Mouse (Mus musculus) stomach, embryonic 14.5 days (tissue): ENCODE measurements around the gene Manf. TPM values are rescaled to one million over a fixed set of nuclear protein-coding genes. Genes with fewer than 3 reads are reported as not detected.

ENCODE experiments used
- ATAC-seq: fragments of 200-750 bp; cut with Nextera tagmentation; 2 replicates; pipeline ENCODE4 v1.8.0; 2017; ENCODE audit warnings: low read depth, moderate TSS enrichment; ENCODE audit not compliant: insufficient number of reproducible peaks, insufficient read depth, low FRiP score
- H3K27ac ChIP-seq: fragments of 300-500 bp; sonication (generic); 2 replicates; pipeline ENCODE4 v1.5.1; 2014; ENCODE audit warnings: mild to moderate bottlenecking, low read length, moderate library complexity, mixed read lengths
- H3K27me3 ChIP-seq: fragments of 300-500 bp; sonication (generic); 2 replicates; pipeline ENCODE4 v1.6.1; 2014; ENCODE audit warnings: low read length, control low read depth, mixed read lengths; ENCODE audit not compliant: control insufficient read depth, insufficient read depth
- H3K36me3 ChIP-seq: fragments of 300-500 bp; sonication (generic); 2 replicates; pipeline ENCODE4 v1.6.1; 2014; ENCODE audit warnings: mild to moderate bottlenecking, control low read depth, low read length, moderate library complexity, mixed read lengths; ENCODE audit not compliant: control insufficient read depth, insufficient read depth
- H3K4me1 ChIP-seq: fragments of 300-500 bp; sonication (generic); 2 replicates; pipeline ENCODE4 v1.6.1; 2014; ENCODE audit warnings: low read length, control low read depth, mixed read lengths; ENCODE audit not compliant: control insufficient read depth, insufficient read depth
- H3K4me2 ChIP-seq: fragments of 300-500 bp; sonication (generic); replicated peaks from 2 replicates; pipeline ENCODE4 v1.6.1; 2014; ENCODE audit warnings: low read depth, low read length, control low read depth
- H3K4me3 ChIP-seq: fragments of 300-500 bp; sonication (generic); 2 replicates; pipeline ENCODE4 v1.5.1; 2014; ENCODE audit warnings: low read depth, low read length, control low read depth
- H3K9ac ChIP-seq: fragments of 300-500 bp; sonication (generic); replicated peaks from 2 replicates; pipeline ENCODE4 v1.6.1; 2014; ENCODE audit warnings: low read depth, mild to moderate bottlenecking, control low read depth, low read length, moderate library complexity, mixed read lengths
- H3K9me3 ChIP-seq: fragments of 300-500 bp; sonication (generic); 2 replicates; pipeline ENCODE4 v1.6.1; 2016; ENCODE audit warnings: low read depth, low read length, control low read depth; ENCODE audit not compliant: control insufficient read depth
- WGBS: fragments of 180-500 bp; shearing (Covaris S2); extraction: QIAGEN DNeasy Blood & Tissue Kit; methylation state at CpG from one replicate; pipeline ENCODE4 v1.1.7; 2014; 5-methylcytosine and 5-hydroxymethylcytosine counted together
- polyA plus RNA-seq: library from polyadenylated mRNA; unstranded; fragments of >200 nt; fragmentation: Nextera tagmentation; extraction: Ambion mirVana; gene quantifications from 2 replicates; pipeline ENCODE4 v1.2.1, GENCODE M21; 2014

Manf gene
- polyA plus RNA-seq, 1 experiment from 2014 or later = 185 TPM

- H3K9ac ChIP-seq = no peak overlapping the region
- H3K36me3 ChIP-seq = peaks cover 48% of the 10 kb centered on the region
- peaks cover 27% of the 10 kb centered on the region for H3K4me1 ChIP-seq
- no peak overlapping the region for H3K4me3 ChIP-seq
- no peaks in the 10 kb centered on the region for H3K27me3 ChIP-seq
- no peaks in the 10 kb centered on the region for H3K9me3 ChIP-seq
- no peak overlapping the region for H3K27ac ChIP-seq
- ATAC-seq = no peak
- H3K4me2 ChIP-seq = no peak overlapping the region
- WGBS = 70% methylated on average over 4 of the region's 4 CpGs
Measured at GRCm38 (mm10) chr9:106881071-106881755, 10.6 kb downstream of the Manf start.

DNA sequence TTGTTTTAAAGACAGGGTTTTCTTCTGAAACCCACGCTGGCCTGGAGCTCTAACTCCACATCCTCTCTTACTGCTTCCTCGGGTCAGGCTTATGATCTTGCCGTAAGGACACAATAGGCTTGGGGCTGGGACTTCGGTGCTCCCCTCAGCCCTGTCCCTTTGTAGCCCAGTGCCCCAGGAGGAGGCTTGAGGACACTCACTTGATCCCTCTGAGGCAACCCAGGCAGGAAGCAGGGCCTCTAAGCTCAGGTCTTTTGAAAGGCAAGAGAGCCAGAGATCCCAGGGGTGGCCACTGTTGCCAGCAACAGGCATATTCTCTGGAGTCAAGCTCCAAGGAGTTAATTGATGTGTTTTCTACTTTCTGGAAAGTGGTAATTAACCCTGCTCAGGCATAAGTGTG lies 12.3 kb downstream of the Manf start:
- ATAC-seq = no peak
- 79% methylated on average over 4 of the region's 4 CpGs for WGBS
- no peak overlapping the region for H3K9ac ChIP-seq
- no peak overlapping the region for H3K27ac ChIP-seq
- H3K36me3 ChIP-seq = peaks cover 63% of the 10 kb centered on the region
- no peak overlapping the region for H3K4me2 ChIP-seq
- H3K9me3 ChIP-seq = no peaks in the 10 kb centered on the region
- peaks cover 13% of the 10 kb centered on the region for H3K4me1 ChIP-seq
- no peak overlapping the region for H3K4me3 ChIP-seq
- H3K27me3 ChIP-seq = no peaks in the 10 kb centered on the region

DNA sequence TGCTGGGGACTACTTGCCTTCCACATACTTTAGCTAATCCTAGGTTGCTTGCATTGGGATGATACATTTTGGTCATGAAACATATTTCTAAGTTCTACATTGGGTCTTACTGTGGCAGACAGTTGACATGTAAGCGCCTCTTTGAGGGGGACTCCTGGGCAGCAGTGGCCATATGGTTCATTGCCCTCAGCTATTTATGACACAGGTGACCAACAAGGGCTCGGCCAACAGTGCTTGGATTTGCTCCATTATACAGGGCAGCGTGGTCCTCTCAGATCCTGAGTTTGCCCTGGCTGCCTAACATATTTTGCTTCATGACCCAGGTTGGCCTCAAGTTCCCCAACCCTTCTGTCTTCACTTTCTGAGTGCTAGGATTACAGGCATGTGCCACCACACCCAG lies 15.1 kb downstream of the Manf start:
- WGBS = 92% methylated on average over 3 of the region's 3 CpGs
- peaks cover 52% of the 10 kb centered on the region for H3K36me3 ChIP-seq
- no peak overlapping the region for H3K27ac ChIP-seq
- ATAC-seq = no peak
- H3K27me3 ChIP-seq = no peaks in the 10 kb centered on the region
- H3K4me1 ChIP-seq = no peaks in the 10 kb centered on the region
- H3K4me2 ChIP-seq = no peak overlapping the region
- no peaks in the 10 kb centered on the region for H3K9me3 ChIP-seq
- H3K9ac ChIP-seq = no peak overlapping the region
- H3K4me3 ChIP-seq = no peak overlapping the region

- WGBS = 80% methylated on average over 5 of the region's 5 CpGs
- no peak overlapping the region for H3K4me2 ChIP-seq
- H3K27me3 ChIP-seq = no peaks in the 10 kb centered on the region
- H3K9me3 ChIP-seq = no peaks in the 10 kb centered on the region
- H3K36me3 ChIP-seq = peaks cover 43% of the 10 kb centered on the region
- H3K4me3 ChIP-seq = no peak overlapping the region
- H3K4me1 ChIP-seq = no peaks in the 10 kb centered on the region
- no peak for ATAC-seq
- H3K9ac ChIP-seq = no peak overlapping the region
- no peak overlapping the region for H3K27ac ChIP-seq
Measured at GRCm38 (mm10) chr9:106874216-106874615, 17.6 kb downstream of the Manf start.

DNA sequence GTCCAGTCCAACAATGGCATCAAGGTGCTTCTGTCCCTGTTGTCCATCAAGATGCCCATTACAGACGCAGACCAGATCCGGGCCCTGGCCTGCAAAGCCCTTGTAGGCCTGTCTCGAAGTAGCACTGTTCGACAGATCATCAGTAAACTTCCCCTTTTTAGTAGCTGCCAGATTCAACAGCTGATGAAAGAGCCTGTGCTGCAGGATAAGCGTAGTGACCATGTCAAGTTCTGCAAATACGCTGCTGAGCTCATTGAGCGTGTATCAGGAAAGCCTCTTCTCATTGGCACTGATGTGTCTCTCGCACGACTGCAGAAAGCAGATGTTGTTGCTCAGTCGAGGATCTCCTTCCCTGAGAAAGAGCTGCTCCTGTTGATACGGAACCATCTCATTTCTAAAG lies 33.7 kb downstream of the Manf start:
- WGBS = 90% methylated on average over 11 of the region's 11 CpGs
- Histone ChIP-seq H3K36me3 (peaks cover 65% of the 10 kb centered on the region), H3K9me3 (no peaks in the 10 kb centered on the region), H3K4me1 (no peaks in the 10 kb centered on the region), H3K9ac (no peak overlapping the region), H3K27ac (no peak overlapping the region), H3K27me3 (no peaks in the 10 kb centered on the region), H3K4me3 (no peak overlapping the region), H3K4me2 (no peak overlapping the region)
- ATAC-seq = no peak

DNA sequence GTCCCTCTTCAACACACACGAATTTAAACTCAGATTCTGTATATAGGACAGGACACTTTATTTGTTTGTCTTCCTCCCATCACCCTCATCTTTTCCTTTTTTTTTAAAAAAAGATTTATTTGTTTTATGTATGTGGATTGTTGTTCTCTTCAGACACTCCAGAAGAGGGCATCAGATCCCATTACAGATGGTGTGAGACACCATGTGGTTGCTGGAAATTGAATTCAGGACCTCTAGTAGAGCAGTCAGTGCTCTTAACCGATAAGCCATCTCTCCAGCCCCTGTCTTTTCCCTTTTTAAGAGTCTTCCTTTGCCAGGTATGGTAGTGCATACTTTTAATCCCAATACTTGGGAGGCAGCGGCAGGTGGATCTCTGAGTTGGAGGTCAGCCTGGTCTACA lies 35.1 kb downstream of the Manf start:
- no peaks in the 10 kb centered on the region for H3K9me3 ChIP-seq
- H3K27me3 ChIP-seq = no peaks in the 10 kb centered on the region
- H3K4me2 ChIP-seq = no peak overlapping the region
- no peak overlapping the region for H3K4me3 ChIP-seq
- H3K27ac ChIP-seq = no peak overlapping the region
- no peak overlapping the region for H3K9ac ChIP-seq
- no peak for ATAC-seq
- WGBS = 86% methylated on average over 3 of the region's 3 CpGs
- peaks cover 64% of the 10 kb centered on the region for H3K36me3 ChIP-seq
- no peaks in the 10 kb centered on the region for H3K4me1 ChIP-seq

DNA sequence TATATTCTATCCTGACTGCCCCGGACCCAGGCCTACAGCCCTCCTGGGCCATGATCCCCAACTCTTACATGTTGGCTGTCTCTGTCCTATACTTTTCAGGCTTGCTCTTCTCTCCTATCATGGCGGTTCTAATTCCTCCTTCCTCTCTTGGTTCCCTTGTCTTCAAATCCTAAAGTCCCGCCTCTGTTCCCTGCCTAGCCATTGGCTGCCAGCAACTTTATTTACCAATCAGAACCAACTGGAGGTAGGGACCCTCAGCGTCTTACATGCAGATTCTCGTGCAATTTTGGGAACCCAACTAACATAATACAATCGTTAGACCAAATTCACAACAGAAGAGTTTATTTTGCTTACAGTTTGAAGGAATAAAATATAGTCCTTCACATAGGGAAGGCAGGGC lies 49.0 kb downstream of the Manf start:
- H3K9me3 ChIP-seq = no peaks in the 10 kb centered on the region
- no peak overlapping the region for H3K27ac ChIP-seq
- H3K4me1 ChIP-seq = no peaks in the 10 kb centered on the region
- no peak for ATAC-seq
- H3K4me3 ChIP-seq = no peak overlapping the region
- peaks cover 49% of the 10 kb centered on the region for H3K36me3 ChIP-seq
- no peak overlapping the region for H3K4me2 ChIP-seq
- no peak overlapping the region for H3K9ac ChIP-seq
- no peaks in the 10 kb centered on the region for H3K27me3 ChIP-seq
- WGBS = 92% methylated on average over 6 of the region's 6 CpGs

GRCm38 (mm10) chr9:106840569-106840968 lies 51.2 kb downstream of the Manf start:
- Histone ChIP-seq H3K9ac (no peak overlapping the region), H3K36me3 (peaks cover 49% of the 10 kb centered on the region), H3K4me2 (no peak overlapping the region), H3K4me3 (no peak overlapping the region), H3K9me3 (no peaks in the 10 kb centered on the region), H3K27ac (no peak overlapping the region), H3K27me3 (no peaks in the 10 kb centered on the region), H3K4me1 (no peaks in the 10 kb centered on the region)
- 100% methylated on average over 1 of the region's 1 CpGs for WGBS
- no peak for ATAC-seq
